In genomic region chr1:135128986-135129385, GRCm38 (mm10) we compare ENCODE assay signal across 21 mouse cellular contexts. TPM values are rescaled to one million over a fixed set of nuclear protein-coding genes. Genes with fewer than 3 reads are reported as not detected.
A peak's percentile ranks its signal among the peaks of the same experiment; 100 is the strongest.
DNase-seq lines count a peak whose midpoint lies in the region; ATAC-seq lines count a peak whose summit lies in the region.
"Had no signal": no experiment of that assay in that cellular context is flagged by ENCODE, and none has a peak within 500 bp of the region (broad histone marks: within the 10 kb centered on the region; RNA-seq: fewer than 3 reads in every experiment).

No protein-coding gene starts in this region.

- H3K4me1 ChIP-seq in megakaryocyte, embryonic 14.5 days, result peaks cover 88% of the 10 kb centered on the region
- peaks cover 72% of the 10 kb centered on the region for H3K4me1 ChIP-seq in embryonic facial prominence, embryonic 10.5 days
- H3K4me1 ChIP-seq in limb, embryonic 10.5 days, result peaks cover 70% of the 10 kb centered on the region

- peak overlapping the region; percentile 82 for H3K4me3 ChIP-seq in megakaryocyte, embryonic 14.5 days (replicated peaks)
- H3K4me3 ChIP-seq in embryonic facial prominence, embryonic 10.5 days, result no peak overlapping the region
- no peak overlapping the region for H3K4me3 ChIP-seq in limb, embryonic 10.5 days
- H3K4me3 ChIP-seq: hindbrain, embryonic 12.5 days had no signal

- DNase-seq in embryonic facial prominence, embryonic 10.5 days (ENCODE audit: low spot score), result no peak
- no peak for DNase-seq in limb, embryonic 10.5 days (ENCODE audit: low spot score)
- peak; percentile 42 to 47 for DNase-seq in thymus, postnatal 10 days (ENCODE audit: low spot score in 2 of 2)
- DNase-seq in urinary bladder, adult 18-20 months (ENCODE audit: low spot score in 2 of 2), result no peak
- DNase-seq in layer of hippocampus, adult 9-10 months (ENCODE audit: low spot score), result no peak
- DNase-seq: cerebellum, adult 11 months; cerebellum, postnatal 25 days; gastrocnemius, postnatal 36 days; lung, embryonic 14.5 days had no signal

- peaks cover 53% of the 10 kb centered on the region for H3K36me3 ChIP-seq in megakaryocyte, embryonic 14.5 days (replicated peaks; ENCODE audit: low read length)
- no peaks in the 10 kb centered on the region for H3K36me3 ChIP-seq in embryonic facial prominence, embryonic 10.5 days (replicated peaks)
- no peaks in the 10 kb centered on the region for H3K36me3 ChIP-seq in limb, embryonic 10.5 days
- H3K36me3 ChIP-seq: hindbrain, embryonic 12.5 days had no signal

- H3K27me3 ChIP-seq in megakaryocyte, embryonic 14.5 days (replicated peaks), result no peaks in the 10 kb centered on the region
- H3K27me3 ChIP-seq in embryonic facial prominence, embryonic 10.5 days (replicated peaks; ENCODE audit: low read depth, poor library complexity, severe bottlenecking), result peaks cover 48% of the 10 kb centered on the region
- H3K27me3 ChIP-seq in limb, embryonic 10.5 days (ENCODE audit: low read depth, poor library complexity, severe bottlenecking), result peaks cover 26% of the 10 kb centered on the region

- 21% methylated on average over 9 of the region's 9 CpGs for WGBS in embryonic facial prominence, embryonic 10.5 days
- 27% methylated on average over 9 of the region's 9 CpGs for WGBS in limb, embryonic 10.5 days

- 0 out of 2 replicates have a peak overlapping the region, but pooled peaks have one; percentile 0 for H3K27ac ChIP-seq in embryonic facial prominence, embryonic 10.5 days (replicated peaks)
- H3K27ac ChIP-seq in limb, embryonic 10.5 days, result peak overlapping the region; percentile 86; the same call in 1 of the 2 replicates
- H3K27ac ChIP-seq: hindbrain, embryonic 12.5 days; macrophage had no signal

- ATAC-seq in megakaryocyte, adult 5-6 weeks (ENCODE audit: poor library complexity, severe bottlenecking), result no peak
- ATAC-seq in megakaryocyte-erythroid progenitor cell, adult 5-6 weeks (replicated peaks; ENCODE audit: low FRiP score, low TSS enrichment, poor library complexity, severe bottlenecking), result no peak
- ATAC-seq: intestine, postnatal 0 days; midbrain, embryonic 16.5 days had no signal

- no peaks in the 10 kb centered on the region for H3K9me3 ChIP-seq in megakaryocyte, embryonic 14.5 days
- no peaks in the 10 kb centered on the region for H3K9me3 ChIP-seq in embryonic facial prominence, embryonic 10.5 days
- H3K9me3 ChIP-seq in limb, embryonic 10.5 days (replicated peaks), result no peaks in the 10 kb centered on the region
- H3K9me3 ChIP-seq: hindbrain, embryonic 12.5 days had no signal

RNA-seq across cellular contexts. Expression of gene Ptpn7, which starts 3.5 kb away (rescaled TPM):
- 57.8 and 98.1 TPM in 2 replicates for polyA plus RNA-seq in megakaryocyte, embryonic 14.5 days (2012; ENCODE audit: insufficient read depth, low replicate concordance)
- 25.5 and 29.5 TPM in 2 replicates for total RNA-seq in megakaryocyte, adult 5-6 weeks (2015)
- total RNA-seq in megakaryocyte, adult 5-6 weeks (2017), result 49.7 and 54.2 TPM in 2 replicates
- polyA plus RNA-seq in embryonic facial prominence, embryonic 10.5 days (2016; fragmentation: Nextera tagmentation; extraction: Ambion mirVana), result 1.3 and 2.1 TPM in 2 replicates
- polyA plus RNA-seq in limb, embryonic 10.5 days (2016; fragmentation: Nextera tagmentation; extraction: Ambion mirVana), result 1.4 and 1.9 TPM in 2 replicates
- total RNA-seq in megakaryocyte-erythroid progenitor cell, adult 5-6 weeks (2014; fragmentation: Nextera tagmentation), result 108 and 110 TPM in 2 replicates
- 68.5 and 93.7 TPM in 2 replicates for total RNA-seq in megakaryocyte-erythroid progenitor cell, adult 5-6 weeks (2017)
- total RNA-seq: layer of hippocampus, adult 18-20 months had no signal

RNA-seq across cellular contexts. Expression of gene Arl8a, which starts 17.6 kb away (rescaled TPM):
- polyA plus RNA-seq in megakaryocyte, embryonic 14.5 days (2012; ENCODE audit: insufficient read depth, low replicate concordance), result 96.0 and 156 TPM in 2 replicates
- 83.3 and 93.2 TPM in 2 replicates for total RNA-seq in megakaryocyte, adult 5-6 weeks (2015)
- total RNA-seq in megakaryocyte, adult 5-6 weeks (2017), result 37.1 and 49.1 TPM in 2 replicates
- 48.3 and 50.3 TPM in 2 replicates for polyA plus RNA-seq in embryonic facial prominence, embryonic 10.5 days (2016; fragmentation: Nextera tagmentation; extraction: Ambion mirVana)
- polyA plus RNA-seq in limb, embryonic 10.5 days (2016; fragmentation: Nextera tagmentation; extraction: Ambion mirVana), result 32.7 and 42.2 TPM in 2 replicates
- 23.8 and 38.4 TPM in 2 replicates for total RNA-seq in megakaryocyte-erythroid progenitor cell, adult 5-6 weeks (2014; fragmentation: Nextera tagmentation)
- 7.9 and 14.8 TPM in 2 replicates for total RNA-seq in megakaryocyte-erythroid progenitor cell, adult 5-6 weeks (2017)

RNA-seq across cellular contexts. Expression of gene Lgr6, which starts 23.9 kb away (rescaled TPM):
- 0.24 TPM in 1 of 2 replicates, not detected in the other for polyA plus RNA-seq in megakaryocyte, embryonic 14.5 days (2012; ENCODE audit: insufficient read depth, low replicate concordance)
- not detected in 2 replicates for total RNA-seq in megakaryocyte, adult 5-6 weeks (2015)
- not detected in 2 replicates for total RNA-seq in megakaryocyte, adult 5-6 weeks (2017)
- 0.73 and 1.1 TPM in 2 replicates for polyA plus RNA-seq in embryonic facial prominence, embryonic 10.5 days (2016; fragmentation: Nextera tagmentation; extraction: Ambion mirVana)
- 0.56 and 0.75 TPM in 2 replicates for polyA plus RNA-seq in limb, embryonic 10.5 days (2016; fragmentation: Nextera tagmentation; extraction: Ambion mirVana)
- total RNA-seq in megakaryocyte-erythroid progenitor cell, adult 5-6 weeks (2014; fragmentation: Nextera tagmentation), result not detected in 2 replicates
- total RNA-seq in megakaryocyte-erythroid progenitor cell, adult 5-6 weeks (2017), result not detected in 2 replicates
- polyA plus RNA-seq: macrophage had no signal

RNA-seq across cellular contexts. Expression of gene Gpr37l1, which starts 38.5 kb away (rescaled TPM):
- not detected in 2 replicates for polyA plus RNA-seq in megakaryocyte, embryonic 14.5 days (2012; ENCODE audit: insufficient read depth, low replicate concordance)
- not detected in 2 replicates for total RNA-seq in megakaryocyte, adult 5-6 weeks (2015)
- not detected in 2 replicates for total RNA-seq in megakaryocyte, adult 5-6 weeks (2017)
- polyA plus RNA-seq in embryonic facial prominence, embryonic 10.5 days (2016; fragmentation: Nextera tagmentation; extraction: Ambion mirVana), result not detected in 2 replicates
- not detected in 2 replicates for polyA plus RNA-seq in limb, embryonic 10.5 days (2016; fragmentation: Nextera tagmentation; extraction: Ambion mirVana)
- not detected in 2 replicates for total RNA-seq in megakaryocyte-erythroid progenitor cell, adult 5-6 weeks (2014; fragmentation: Nextera tagmentation)
- total RNA-seq in megakaryocyte-erythroid progenitor cell, adult 5-6 weeks (2017), result not detected in 2 replicates
- polyA plus RNA-seq: embryonic facial prominence, embryonic 11.5 days; forebrain, embryonic 11.5 days; heart, embryonic 14.5 days; liver, embryonic 11.5 days; lung, embryonic 14.5 days; macrophage had no signal

Comparison
In these comparisons a context has a peak if more than half of its experiments do, and no peak if none do; other contexts are left out.
1. DNase-seq: peak in thymus, postnatal 10 days (2 of 2); none in embryonic facial prominence, embryonic 10.5 days (single experiment), limb, embryonic 10.5 days (single experiment), urinary bladder, adult 18-20 months (0 of 2) and layer of hippocampus, adult 9-10 months (single experiment).
2. RNA of gene Ptpn7, which starts 3.5 kb away (polyA plus RNA-seq): 57.8 to 98.1 TPM in megakaryocyte, embryonic 14.5 days; 1.4 to 1.9 TPM in limb, embryonic 10.5 days and 1.3 to 2.1 TPM in embryonic facial prominence, embryonic 10.5 days; every median in the first group is over 10 times any median in the second.